Mouse (Mus musculus) R1 (cell line): ENCODE measurements around the gene Fbxo33.

Experiments
- DNase-seq: peaks from one replicate; pipeline ENCODE4 v3.0.0-alpha.2; 2018; ENCODE audit warnings: low read depth, low spot score

Fbxo33 gene

DNA sequence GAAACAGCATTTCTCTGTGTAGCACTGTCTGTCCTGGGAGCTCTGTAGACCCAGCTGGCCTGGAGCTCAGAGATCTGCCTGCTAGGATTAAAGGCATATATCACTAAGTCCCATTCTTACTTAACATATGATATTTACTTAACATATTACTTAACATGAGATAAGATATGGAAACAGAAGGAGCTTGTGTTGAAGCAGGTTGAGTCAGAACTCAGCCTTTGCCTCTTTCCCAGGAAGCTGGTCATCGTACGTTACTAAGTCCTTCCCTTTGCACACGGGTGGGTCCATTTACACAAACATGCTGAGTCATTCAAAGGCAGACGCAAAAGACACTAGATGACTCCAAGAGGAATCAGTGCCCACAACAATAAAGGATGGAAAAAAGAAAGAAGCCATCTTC lies 20.8 kb downstream of the Fbxo33 start:
- peak; percentile 57 for DNase-seq

DNA sequence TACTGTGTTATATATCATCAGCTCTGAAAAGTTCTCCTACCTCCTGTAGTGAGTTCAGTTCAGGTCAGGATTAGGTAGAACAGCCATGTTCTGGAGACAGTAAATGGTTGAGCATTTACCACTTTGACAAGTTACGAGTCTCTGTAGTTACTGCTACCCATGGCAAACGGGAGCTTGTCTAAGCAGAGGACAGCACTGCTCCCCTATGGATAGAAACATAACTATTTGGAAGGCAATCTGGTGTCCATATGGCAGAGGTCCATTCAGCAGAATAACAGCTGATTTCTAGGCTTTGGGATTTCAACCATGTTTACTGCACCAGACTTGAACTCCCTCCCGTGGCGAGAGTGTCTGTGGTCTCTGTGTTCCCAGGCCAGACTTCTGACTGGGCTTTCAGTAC lies 23.6 kb downstream of the Fbxo33 start:
- DNase-seq, result no peak

DNA sequence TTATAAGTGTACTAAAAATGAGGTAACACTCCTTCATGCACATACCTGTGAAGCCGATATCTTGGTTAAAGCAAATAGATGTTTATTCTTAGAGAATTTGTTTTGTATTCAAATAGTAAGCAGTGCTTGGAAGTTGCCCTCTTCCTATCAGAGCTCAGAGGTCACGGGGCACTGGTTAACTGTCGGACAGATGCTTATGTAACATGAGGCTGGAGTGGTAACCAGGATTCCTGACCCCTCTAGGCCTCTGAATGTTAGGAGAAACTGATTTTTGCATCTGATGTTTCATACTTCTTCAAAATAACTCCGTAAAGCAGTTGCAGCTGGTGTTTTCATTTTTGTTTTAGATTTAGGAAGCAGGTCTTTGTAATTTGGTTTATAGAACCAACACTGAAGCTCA lies 24.5 kb downstream of the Fbxo33 start:
- no peak for DNase-seq

DNA sequence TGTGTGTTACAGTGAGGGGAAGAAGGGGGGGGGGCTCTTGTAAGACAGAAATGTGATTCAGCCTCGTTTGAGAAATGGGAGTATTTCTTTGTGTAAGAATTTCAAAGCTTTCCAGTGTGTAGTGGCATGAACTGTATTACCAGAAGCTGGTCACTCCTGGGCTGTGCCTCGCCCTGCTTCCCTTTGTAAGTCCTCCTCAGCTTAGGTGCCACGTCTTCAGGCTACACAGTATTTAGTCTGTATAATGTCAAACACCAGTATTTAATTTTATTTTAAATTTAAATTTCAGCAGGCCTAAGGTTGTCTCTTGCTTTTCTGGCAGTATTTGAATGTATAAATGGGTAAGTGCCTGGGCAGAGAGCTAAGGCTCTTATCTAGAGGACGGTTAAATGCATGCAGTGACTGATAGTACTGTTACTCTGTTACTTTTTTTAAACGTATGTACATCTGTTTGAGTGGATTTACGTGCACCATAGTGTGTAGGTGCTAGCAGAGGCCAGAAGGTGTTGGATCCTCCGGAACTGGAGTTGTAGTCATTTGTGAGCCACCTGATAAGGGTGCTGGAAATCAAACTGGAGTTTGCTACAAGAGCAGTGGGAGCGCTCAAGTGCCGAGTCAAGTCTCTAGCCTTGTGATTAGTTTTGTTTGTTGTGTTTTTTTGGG lies 25.1 kb downstream of the Fbxo33 start:
- DNase-seq, result no peak

DNA sequence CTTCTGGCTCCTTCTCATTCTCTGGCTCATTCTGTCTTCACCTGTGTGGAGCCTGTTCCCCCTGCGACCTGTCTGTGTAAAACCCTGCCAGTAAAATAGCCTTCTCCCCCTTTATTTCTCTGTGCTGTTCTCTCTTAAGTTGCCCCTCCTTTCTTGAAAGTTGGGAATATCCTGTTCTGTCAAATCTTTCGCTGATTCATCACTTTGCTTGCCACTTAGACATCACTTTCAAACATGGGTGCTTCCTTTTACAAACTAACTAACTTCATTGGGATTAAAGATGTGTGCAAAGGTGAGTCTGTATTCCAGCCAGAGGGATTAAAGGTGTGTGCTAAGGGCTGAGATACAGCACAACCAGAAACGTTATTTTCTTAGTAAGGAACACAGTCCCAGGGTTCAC lies 25.9 kb downstream of the Fbxo33 start:
- DNase-seq, result no peak

DNA sequence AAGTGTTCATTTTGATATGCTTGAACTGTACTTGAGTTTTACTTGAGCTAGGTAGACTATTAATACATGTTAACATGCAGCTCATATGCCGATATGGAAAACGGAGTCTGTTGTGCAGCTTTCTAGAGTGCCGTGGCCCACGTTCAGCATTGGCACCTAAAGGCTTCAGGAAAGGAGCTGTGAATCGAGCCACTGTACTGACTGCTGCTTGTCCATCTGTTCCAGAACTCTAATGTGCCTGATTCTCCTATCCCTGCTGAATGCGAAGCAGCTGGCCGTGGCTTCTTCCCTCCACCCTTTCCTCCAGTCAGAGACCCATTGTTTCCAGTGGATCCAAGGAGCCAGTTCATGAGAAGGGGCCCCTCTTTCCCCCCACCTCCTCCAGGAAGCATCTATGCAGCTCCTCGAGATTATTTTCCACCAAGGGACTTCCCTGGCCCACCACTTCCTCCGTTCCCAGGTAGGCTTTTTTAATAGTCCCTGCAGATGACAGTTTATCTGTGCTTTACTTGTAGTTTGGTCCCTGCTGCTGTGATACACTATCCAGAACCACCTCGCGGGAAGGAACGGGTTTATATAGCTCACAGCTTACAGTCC lies 31.3 kb downstream of the Fbxo33 start:
- DNase-seq, result no peak

DNA sequence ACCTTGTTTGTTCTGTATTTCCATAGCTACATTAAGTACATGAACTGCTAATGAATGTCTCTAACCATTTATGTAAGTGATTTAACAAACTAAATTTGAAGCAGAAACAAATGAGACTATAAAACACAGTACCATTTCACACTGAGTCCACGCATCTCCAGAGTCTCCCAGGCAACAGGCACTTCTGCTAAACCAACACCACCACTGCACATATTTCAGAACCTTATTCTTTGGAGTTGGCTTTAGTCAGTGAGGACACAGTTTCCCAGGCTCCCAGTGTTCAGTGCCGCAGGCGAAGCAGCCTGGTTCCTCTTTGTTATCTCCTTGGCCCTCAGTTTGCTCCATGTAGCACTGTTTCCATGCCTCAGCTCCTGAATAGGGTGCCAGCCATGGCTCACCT lies 41.7 kb downstream of the Fbxo33 start:
- DNase-seq, result no peak

DNA sequence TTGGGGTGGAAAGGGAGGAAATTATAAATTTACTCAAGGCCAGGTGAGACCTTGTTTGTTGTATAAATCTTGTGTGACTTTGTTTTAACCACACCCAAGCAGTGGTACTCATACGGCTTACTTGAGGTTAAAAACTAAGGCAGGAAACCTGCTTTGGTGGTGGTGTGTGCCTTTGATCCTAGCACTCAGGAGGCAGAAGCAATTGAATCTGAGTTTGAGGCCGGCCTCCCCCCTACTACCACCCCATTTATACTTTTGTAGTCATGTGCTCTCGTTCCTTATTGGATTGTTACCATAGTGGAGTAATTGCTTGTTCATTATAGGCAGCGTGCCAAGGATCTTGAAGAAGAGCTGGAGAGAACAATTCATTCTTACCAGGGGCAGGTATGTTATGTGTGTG lies 49.6 kb downstream of the Fbxo33 start:
- DNase-seq, result no peak

DNA sequence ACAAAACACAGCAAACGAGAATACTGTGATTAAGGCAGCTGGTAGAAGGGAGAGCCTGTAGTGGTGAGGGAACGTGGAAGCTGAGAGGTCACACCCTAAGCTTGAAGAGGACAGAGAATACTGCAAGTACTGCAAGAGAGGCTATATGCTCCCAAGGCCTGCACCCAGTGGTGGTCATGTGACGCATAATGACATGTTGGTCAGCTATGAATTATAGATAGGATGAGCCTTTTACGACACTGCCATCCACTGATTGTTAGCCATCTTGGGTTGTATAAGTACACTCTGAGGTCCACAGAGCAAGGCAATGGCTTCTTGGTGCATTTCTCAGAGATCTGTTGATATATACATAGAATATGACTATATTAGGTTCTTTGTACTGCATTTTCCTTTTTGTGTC lies 53.0 kb downstream of the Fbxo33 start:
- DNase-seq, result no peak

DNA sequence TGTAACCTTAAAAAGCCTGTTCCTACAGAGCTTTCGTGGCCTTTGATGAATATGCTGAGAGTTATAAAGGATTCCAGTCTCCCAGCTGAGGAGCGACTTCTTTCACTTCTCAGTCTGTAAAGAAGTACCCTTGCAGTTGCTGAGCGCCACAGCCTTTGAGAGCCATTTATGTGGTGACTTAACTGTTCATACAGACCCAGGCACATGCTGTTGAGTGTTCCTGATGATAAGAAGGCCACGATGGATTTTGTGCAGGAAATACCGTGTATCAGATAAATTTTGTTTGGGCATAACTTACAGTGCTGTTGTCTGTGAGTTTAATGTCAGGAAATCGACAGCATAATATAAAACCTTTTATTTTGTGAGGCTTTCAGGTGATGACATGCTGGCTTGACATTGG lies 55.0 kb downstream of the Fbxo33 start:
- DNase-seq, result no peak

DNA sequence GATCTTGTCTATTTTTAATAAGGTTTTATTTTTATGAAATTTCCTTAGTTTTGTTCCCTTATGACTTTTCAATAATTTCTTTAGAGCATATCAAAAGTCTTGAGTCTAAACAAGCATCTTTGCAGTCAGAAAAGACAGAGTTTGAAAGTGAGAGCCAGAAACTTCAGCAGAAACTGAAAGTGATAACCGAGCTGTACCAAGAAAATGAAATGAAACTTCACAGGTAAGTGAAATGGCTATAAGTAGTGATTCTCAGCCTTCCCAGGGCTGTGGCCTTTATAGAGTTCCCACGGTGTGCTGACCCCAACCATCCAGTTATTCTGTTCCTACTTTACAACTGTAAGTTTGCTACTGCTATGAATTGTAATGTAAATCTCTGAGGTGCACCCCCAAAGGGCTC lies 56.7 kb downstream of the Fbxo33 start:
- DNase-seq, result no peak

DNA sequence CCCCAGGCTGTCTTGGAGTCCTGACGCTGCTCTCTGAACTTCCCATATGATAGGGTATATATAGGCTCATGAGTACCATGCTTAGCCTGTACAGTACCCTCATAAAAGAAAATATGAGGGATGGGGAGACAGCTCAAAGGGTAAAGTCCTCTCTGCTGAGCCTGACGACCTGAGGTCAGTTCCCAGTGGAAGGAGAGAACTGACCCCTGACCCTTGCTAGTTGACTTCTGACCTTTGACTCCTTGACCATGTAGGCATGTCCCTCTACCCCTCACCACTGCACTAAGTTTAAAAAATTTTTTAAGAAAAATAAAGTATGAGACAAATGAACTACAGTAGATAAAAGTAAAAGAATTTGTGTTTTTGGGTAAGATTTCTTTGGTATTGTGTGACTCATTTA lies 58.4 kb downstream of the Fbxo33 start:
- DNase-seq, result no peak
